Mouse (Mus musculus): ENCODE results near the gene Trim66. TPM values are rescaled to one million over a fixed set of nuclear protein-coding genes. Genes with fewer than 3 reads are reported as not detected.

Trim66 gene
- polyA plus RNA-seq, 1 experiment = not detected

DNA sequence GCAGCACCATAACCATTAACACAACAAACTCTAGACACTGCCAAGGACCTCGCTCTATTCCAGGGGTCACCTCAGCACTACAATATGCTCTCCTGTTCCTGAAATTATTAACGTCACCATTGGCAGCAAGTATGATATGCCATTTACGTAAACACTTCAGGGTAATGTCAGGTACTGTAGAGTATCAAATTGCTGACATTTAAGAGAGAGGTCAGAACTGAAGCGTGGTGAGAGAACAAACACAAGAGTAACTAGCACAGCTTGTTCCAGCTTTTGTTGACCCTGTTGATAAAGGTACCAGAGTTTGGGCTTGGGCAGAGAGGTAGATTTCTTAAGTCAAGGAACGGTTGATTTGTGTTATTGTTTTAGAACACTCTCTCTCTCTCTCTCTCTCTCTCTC, 65.2 kb downstream of the Trim66 start:
- Histone ChIP-seq H3K36me3 (ENCODE audit: control insufficient read depth) (no peaks in the 10 kb centered on the region), H3K9me3 (ENCODE audit: control insufficient read depth, low read length) (peaks cover 2% of the 10 kb centered on the region; the same call in 1 of the 2 replicates), H3K27me3 (ENCODE audit: control insufficient read depth) (peaks cover 33% of the 10 kb centered on the region), H3K4me3 (replicated peaks) (no peak overlapping the region), H3K4me1 (ENCODE audit: control insufficient read depth) (no peaks in the 10 kb centered on the region)
- TF ChIP-seq TAL1 (IDR thresholded peaks at IDR 0.05; ENCODE audit: low read length) (no peak), GATA1 (IDR thresholded peaks at IDR 0.05; ENCODE audit: low read length) (no peak)

DNA sequence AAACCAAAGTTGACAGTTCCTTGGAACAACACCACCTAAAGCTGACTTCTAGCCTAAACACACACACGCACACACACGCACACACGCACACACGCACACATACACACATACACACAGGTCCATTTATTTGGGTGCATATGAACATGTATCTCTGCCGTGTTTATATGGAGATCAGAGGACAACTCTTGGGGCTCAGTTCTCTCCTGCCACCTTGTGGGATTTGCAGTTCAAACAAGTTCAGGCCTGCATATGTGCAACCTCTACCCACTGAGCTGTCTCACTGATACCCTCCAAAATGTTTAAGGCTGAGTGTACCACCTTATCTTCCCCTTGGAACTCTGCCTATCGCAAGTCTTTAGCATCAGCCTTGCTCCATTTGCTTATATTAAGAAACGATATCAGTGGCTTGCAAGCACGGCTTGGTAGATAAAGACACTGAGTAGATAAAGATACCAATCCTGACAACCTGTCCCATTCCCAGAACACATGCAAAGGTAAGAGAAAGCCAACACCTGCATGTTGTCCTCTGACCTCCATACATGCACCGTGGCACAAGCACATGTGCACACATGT, 67.2 kb downstream of the Trim66 start:
- no peaks in the 10 kb centered on the region for H3K4me1 ChIP-seq (ENCODE audit: control insufficient read depth)
- H3K9me3 ChIP-seq (ENCODE audit: control insufficient read depth, low read length) = peaks cover 2% of the 10 kb centered on the region; the same call in 1 of the 2 replicates
- H3K36me3 ChIP-seq (ENCODE audit: control insufficient read depth) = no peaks in the 10 kb centered on the region
- peaks cover 46% of the 10 kb centered on the region for H3K27me3 ChIP-seq (ENCODE audit: control insufficient read depth)
- TF ChIP-seq TAL1 (IDR thresholded peaks at IDR 0.05; ENCODE audit: low read length) = no peak
- TF ChIP-seq GATA1 (IDR thresholded peaks at IDR 0.05; ENCODE audit: low read length) = no peak
- no peak overlapping the region for H3K4me3 ChIP-seq (replicated peaks)

DNA sequence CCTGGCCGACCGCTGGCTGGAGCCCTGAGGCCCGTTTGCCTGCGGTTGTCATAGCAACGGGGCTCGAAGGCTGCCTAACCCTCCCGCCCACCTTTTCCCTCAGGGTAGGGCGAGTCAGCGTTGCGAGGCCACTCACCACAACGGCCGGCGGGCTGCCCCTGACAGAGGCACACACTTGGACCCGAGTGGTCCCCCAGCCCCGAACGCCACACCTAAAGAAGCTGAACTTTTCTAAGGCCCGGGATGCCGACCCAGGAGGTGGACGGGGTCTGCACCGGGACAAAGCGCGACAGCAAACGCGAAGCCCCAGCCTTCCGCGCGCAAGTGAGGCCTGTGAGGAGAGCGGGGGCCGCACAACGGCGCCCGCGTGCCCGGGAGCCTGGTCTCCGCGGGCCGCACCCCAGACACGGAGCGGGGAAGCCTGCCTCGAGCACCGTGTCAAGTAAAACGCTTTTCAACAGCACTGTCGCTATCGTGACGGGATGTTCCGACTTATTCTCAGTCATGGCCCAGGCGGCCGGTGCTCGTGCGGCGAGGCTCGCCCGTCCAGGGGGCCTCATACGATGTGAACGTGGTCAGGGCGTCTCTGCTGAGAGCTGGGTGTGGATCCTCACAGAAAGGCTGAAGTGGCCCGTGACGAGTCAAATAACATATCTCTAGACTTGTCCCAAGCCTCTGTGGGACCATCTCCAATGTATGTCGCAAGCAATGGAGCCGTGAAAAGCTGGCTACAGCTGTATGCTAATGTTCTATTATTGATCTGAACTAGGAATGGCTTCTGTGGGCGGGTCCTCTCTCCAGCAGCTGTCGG, 68.9 kb downstream of the Trim66 start, which contains the start of gene Stk33:
Gene Stk33 (minus strand): TSS at position 301 of the 811 bp plus-strand sequence.
- peaks cover 46% of the 10 kb centered on the region for H3K27me3 ChIP-seq (ENCODE audit: control insufficient read depth)
- no peaks in the 10 kb centered on the region for H3K36me3 ChIP-seq (ENCODE audit: control insufficient read depth)
- TF ChIP-seq TAL1 (IDR thresholded peaks at IDR 0.05; ENCODE audit: low read length) (no peak), GATA1 (IDR thresholded peaks at IDR 0.05; ENCODE audit: low read length) (no peak)
- peaks cover 2% of the 10 kb centered on the region; the same call in 1 of the 2 replicates for H3K9me3 ChIP-seq (ENCODE audit: control insufficient read depth, low read length)
- no peaks in the 10 kb centered on the region for H3K4me1 ChIP-seq (ENCODE audit: control insufficient read depth)
- H3K4me3 ChIP-seq (replicated peaks) = no peak within 1 kb of the TSS

GRCm38 (mm10) chr7:109424422-109425159, 83.3 kb downstream of the Trim66 start:
- Histone ChIP-seq H3K27me3 (ENCODE audit: control insufficient read depth) (no peaks in the 10 kb centered on the region), H3K9me3 (ENCODE audit: control insufficient read depth, low read length) (no peaks in the 10 kb centered on the region), H3K36me3 (ENCODE audit: control insufficient read depth) (no peaks in the 10 kb centered on the region), H3K4me3 (replicated peaks) (no peak overlapping the region), H3K4me1 (ENCODE audit: control insufficient read depth) (no peaks in the 10 kb centered on the region)
- no peak for TF ChIP-seq GATA1 (IDR thresholded peaks at IDR 0.05; ENCODE audit: low read length)
- TF ChIP-seq TAL1 (IDR thresholded peaks at IDR 0.05; ENCODE audit: low read length) = no peak

GRCm38 (mm10) chr7:109422803-109423202, 85.1 kb downstream of the Trim66 start:
- Histone ChIP-seq H3K9me3 (ENCODE audit: control insufficient read depth, low read length) (no peaks in the 10 kb centered on the region), H3K4me1 (ENCODE audit: control insufficient read depth) (no peaks in the 10 kb centered on the region), H3K27me3 (ENCODE audit: control insufficient read depth) (no peaks in the 10 kb centered on the region), H3K36me3 (ENCODE audit: control insufficient read depth) (no peaks in the 10 kb centered on the region), H3K4me3 (replicated peaks) (no peak overlapping the region)
- TF ChIP-seq TAL1 (IDR thresholded peaks at IDR 0.05; ENCODE audit: low read length) (no peak), GATA1 (IDR thresholded peaks at IDR 0.05; ENCODE audit: low read length) (no peak)

- Histone ChIP-seq H3K9me3 (ENCODE audit: control insufficient read depth, low read length) (no peaks in the 10 kb centered on the region), H3K27me3 (ENCODE audit: control insufficient read depth) (no peaks in the 10 kb centered on the region), H3K4me3 (replicated peaks) (no peak overlapping the region), H3K36me3 (ENCODE audit: control insufficient read depth) (no peaks in the 10 kb centered on the region), H3K4me1 (ENCODE audit: control insufficient read depth) (no peaks in the 10 kb centered on the region)
- TF ChIP-seq GATA1 (IDR thresholded peaks at IDR 0.05; ENCODE audit: low read length) (no peak), TAL1 (IDR thresholded peaks at IDR 0.05; ENCODE audit: low read length) (no peak)
Observed at GRCm38 (mm10) chr7:109405491-109405890, 102.4 kb downstream of the Trim66 start.

- no peaks in the 10 kb centered on the region for H3K9me3 ChIP-seq (ENCODE audit: control insufficient read depth, low read length)
- no peak overlapping the region for H3K4me3 ChIP-seq (replicated peaks)
- H3K27me3 ChIP-seq (ENCODE audit: control insufficient read depth) = no peaks in the 10 kb centered on the region
- H3K36me3 ChIP-seq (ENCODE audit: control insufficient read depth) = no peaks in the 10 kb centered on the region
- H3K4me1 ChIP-seq (ENCODE audit: control insufficient read depth) = no peaks in the 10 kb centered on the region
- TF ChIP-seq TAL1 (IDR thresholded peaks at IDR 0.05; ENCODE audit: low read length) (no peak), GATA1 (IDR thresholded peaks at IDR 0.05; ENCODE audit: low read length) (no peak)
Observed at GRCm38 (mm10) chr7:109399299-109399698, 108.6 kb downstream of the Trim66 start.

Other genes with a start within 250 kb of the Trim66 start
- gene Stk33, start 69.1 kb downstream of the Trim66 start, polyA plus RNA-seq (2012) = not detected in 2 replicates
- 866 and 1,006 TPM in 2 replicates for gene Rpl27a, start 11.0 kb upstream of the Trim66 start, polyA plus RNA-seq (2012)
- gene St5, start 195.5 kb upstream of the Trim66 start, polyA plus RNA-seq (2012) = 1.1 and 1.3 TPM in 2 replicates
- 7.5 and 10.3 TPM in 2 replicates for gene Akip1, start 195.6 kb upstream of the Trim66 start, polyA plus RNA-seq (2012)
- gene BC051019, start 215.7 kb upstream of the Trim66 start, polyA plus RNA-seq (2012) = not detected in 2 replicates
- 0.11 and 0.28 TPM in 2 replicates for gene Ascl3, start 223.6 kb upstream of the Trim66 start, polyA plus RNA-seq (2012)
- 0.19 and 0.51 TPM in 2 replicates for gene Tmem9b, start 244.7 kb upstream of the Trim66 start, polyA plus RNA-seq (2012)

Measured in erythroblast, embryonic 14.5 days (primary cell).